Mouse (Mus musculus) CH12.LX (cell line): ENCODE measurements at regions not wholly inside any gene's neighbourhood (a gene's known extent, or its start where the extent isn't known, plus 50 kb on each side); places are given as distances from the start of the nearest gene placed in this dataset.

Experiments used
- DNase-seq: peaks from one replicate; pipeline ENCODE4 v3.0.0-alpha.2; 2013; ENCODE audit errors: extremely low read depth
- H3K27ac ChIP-seq: 2 replicates; pipeline ENCODE4 v1.5.1; 2012; ENCODE audit warnings: low read depth, mild to moderate bottlenecking, control low read depth, moderate library complexity; ENCODE audit not compliant: insufficient read depth
- H3K27me3 ChIP-seq: replicated peaks from 2 replicates; pipeline ENCODE3; 2012; ENCODE audit warnings: inconsistent platforms
- H3K36me3 ChIP-seq, 2 experiments: replicated peaks in 1 of 2; 2 replicates each; pipeline versions ENCODE3 to v1.6.1; 2012; ENCODE audit warnings: inconsistent platforms in 1 of 2, low read length in 1 of 2, mild to moderate bottlenecking in 1 of 2, mixed read lengths in 1 of 2, moderate library complexity in 1 of 2; ENCODE audit not compliant: control insufficient read depth in 1 of 2, insufficient read depth in 1 of 2
- H3K4me1 ChIP-seq, 2 experiments: 2 replicates each; pipeline ENCODE4 v1.6.1; 2012; ENCODE audit warnings: inconsistent platforms in 1 of 2, moderate library complexity in 1 of 2; ENCODE audit not compliant: insufficient read depth in 2 of 2, control insufficient read depth in 1 of 2
- H3K4me2 ChIP-seq: 2 replicates; pipeline ENCODE4 v1.6.1; 2012; ENCODE audit warnings: low read depth, mild to moderate bottlenecking, control low read depth; ENCODE audit not compliant: poor library complexity, insufficient read depth, severe bottlenecking
- H3K4me3 ChIP-seq, 3 experiments: fragments of 150-350 bp in 1 of 3; sonication (generic) in 1 of 3; replicated peaks in 1 of 3; 2 replicates each; pipeline versions ENCODE3 to v1.5.1; 2011 to 2012; ENCODE audit warnings: low read depth in 2 of 3, low read length in 2 of 3, mild to moderate bottlenecking in 2 of 3, moderate library complexity in 2 of 3, control low read depth in 1 of 3, improper control_type of control experiment in 1 of 3, inconsistent platforms in 1 of 3, mixed read lengths in 1 of 3; ENCODE audit not compliant: poor library complexity in 1 of 3
- H3K79me2 ChIP-seq: replicated peaks from 2 replicates; pipeline ENCODE4 v1.6.1; 2012; ENCODE audit warnings: mild to moderate bottlenecking, moderate library complexity; ENCODE audit not compliant: control insufficient read depth, poor library complexity, insufficient read depth, severe bottlenecking; ENCODE audit errors: extremely low read depth
- H3K9ac ChIP-seq: 2 replicates; pipeline ENCODE4 v1.6.1; 2012; ENCODE audit warnings: low read depth, mild to moderate bottlenecking, control low read depth, moderate library complexity; ENCODE audit not compliant: insufficient read depth
- H3K9me3 ChIP-seq: replicated peaks from 2 replicates; pipeline ENCODE3; 2012; ENCODE audit warnings: low read length, inconsistent platforms, mixed read lengths
- CHD1 ChIP-seq: IDR thresholded peaks from 2 replicates; pipeline ENCODE4 v1.6.1; 2012; ENCODE audit warnings: low read depth, low read length, improper control_type of control experiment, inconsistent platforms
- CHD2 ChIP-seq: IDR thresholded peaks from 2 replicates; pipeline ENCODE4 v1.6.1; 2011; ENCODE audit warnings: low read length, improper control_type of control experiment
- CTCF ChIP-seq, 2 experiments: IDR thresholded peaks in 1 of 2; conservative IDR thresholded peaks in 1 of 2; 2 replicates each; pipeline ENCODE4 v1.5.1; 2011 to 2012; ENCODE audit warnings: low read depth in 2 of 2, low read length in 2 of 2, improper control_type of control experiment in 1 of 2, inconsistent platforms in 1 of 2, mild to moderate bottlenecking in 1 of 2, moderate library complexity in 1 of 2
- E2F4 ChIP-seq: IDR thresholded peaks from 2 replicates; pipeline ENCODE4 v1.6.1; 2011; ENCODE audit warnings: low read depth, low read length, improper control_type of control experiment; ENCODE audit not compliant: insufficient replicate concordance
- ELF1 ChIP-seq: IDR thresholded peaks from 2 replicates; pipeline ENCODE4 v1.6.1; 2014; ENCODE audit warnings: low read depth, mild to moderate bottlenecking, inconsistent platforms, low read length, improper control_type of control experiment
- ETS1 ChIP-seq: conservative IDR thresholded peaks from 2 replicates; pipeline ENCODE4 v1.6.1; 2012; ENCODE audit warnings: low read depth, mild to moderate bottlenecking, inconsistent platforms, low read length, improper control_type of control experiment, moderate library complexity
- IRF4 ChIP-seq: IDR thresholded peaks from 2 replicates; pipeline ENCODE4 v1.6.1; 2014; ENCODE audit warnings: low read depth, mild to moderate bottlenecking, inconsistent platforms, low read length, improper control_type of control experiment
- KAT2A ChIP-seq: IDR thresholded peaks from 2 replicates; pipeline ENCODE4 v1.6.1; 2012; ENCODE audit warnings: low read length, improper control_type of control experiment, inconsistent platforms; ENCODE audit not compliant: insufficient replicate concordance
- MAX ChIP-seq: IDR thresholded peaks from 2 replicates; pipeline ENCODE4 v1.6.1; 2011; ENCODE audit warnings: low read length, improper control_type of control experiment
- MAZ ChIP-seq: IDR thresholded peaks from 2 replicates; pipeline ENCODE4 v1.6.1; 2012; ENCODE audit warnings: low read depth, mild to moderate bottlenecking, inconsistent platforms, low read length, improper control_type of control experiment, moderate library complexity
- MEF2A ChIP-seq: IDR thresholded peaks from 2 replicates; pipeline ENCODE4 v1.6.1; 2014; ENCODE audit warnings: low read depth, mild to moderate bottlenecking, inconsistent platforms, low read length, improper control_type of control experiment, borderline replicate concordance
- NELFE ChIP-seq: IDR thresholded peaks from 2 replicates; pipeline ENCODE4 v1.6.1; 2011; ENCODE audit warnings: low read depth, low read length, improper control_type of control experiment
- NRF1 ChIP-seq: IDR thresholded peaks from 2 replicates; pipeline ENCODE4 v1.6.1; 2014; ENCODE audit warnings: low read depth, mild to moderate bottlenecking, inconsistent platforms, low read length, improper control_type of control experiment, moderate library complexity
- PAX5 ChIP-seq: IDR thresholded peaks from 2 replicates; pipeline ENCODE4 v1.6.1; 2012; ENCODE audit warnings: low read length, inconsistent platforms, mixed read lengths
- POLR2A ChIP-seq: IDR thresholded peaks from 2 replicates; pipeline ENCODE4 v1.6.1; 2011; ENCODE audit warnings: low read depth, mild to moderate bottlenecking, improper control_type of control experiment, low read length
- POLR2AphosphoS2 ChIP-seq: IDR thresholded peaks from 2 replicates; pipeline ENCODE4 v1.6.1; 2011; ENCODE audit warnings: low read depth, low read length, improper control_type of control experiment
- RAD21 ChIP-seq: IDR thresholded peaks from 2 replicates; pipeline ENCODE4 v1.6.1; 2011; ENCODE audit warnings: low read depth, mild to moderate bottlenecking, low read length, improper control_type of control experiment, moderate library complexity
- SIN3A ChIP-seq: IDR thresholded peaks from 2 replicates; pipeline ENCODE4 v1.6.1; 2012; ENCODE audit warnings: low read length, improper control_type of control experiment, inconsistent platforms
- SMC3 ChIP-seq: IDR thresholded peaks from 2 replicates; pipeline ENCODE4 v1.6.1; 2011; ENCODE audit warnings: low read depth, low read length, improper control_type of control experiment
- TBP ChIP-seq: conservative IDR thresholded peaks from 2 replicates; pipeline ENCODE4 v1.6.1; 2011; ENCODE audit warnings: low read depth, low read length, improper control_type of control experiment
- TCF12 ChIP-seq: IDR thresholded peaks from 2 replicates; pipeline ENCODE4 v1.6.1; 2014; ENCODE audit warnings: low read depth, mild to moderate bottlenecking, inconsistent platforms, low read length, improper control_type of control experiment
- UBTF ChIP-seq: IDR thresholded peaks from 2 replicates; pipeline ENCODE4 v1.6.1; 2012; ENCODE audit warnings: low read depth, mild to moderate bottlenecking, inconsistent platforms, low read length, improper control_type of control experiment, moderate library complexity
- USF1 ChIP-seq: IDR thresholded peaks from 2 replicates; pipeline ENCODE4 v1.6.1; 2014; ENCODE audit warnings: low read depth, mild to moderate bottlenecking, inconsistent platforms, low read length, improper control_type of control experiment
- USF2 ChIP-seq: conservative IDR thresholded peaks from 2 replicates; pipeline ENCODE4 v1.6.1; 2011; ENCODE audit warnings: low read depth, low read length, improper control_type of control experiment
- ZC3H11A ChIP-seq: IDR thresholded peaks from 2 replicates; pipeline ENCODE4 v1.6.1; 2012; ENCODE audit warnings: low read depth, mild to moderate bottlenecking, inconsistent platforms, low read length, improper control_type of control experiment
- ZKSCAN1 ChIP-seq: IDR thresholded peaks from 2 replicates; pipeline ENCODE4 v1.6.1; 2012; ENCODE audit warnings: low read depth, inconsistent platforms, low read length, improper control_type of control experiment, borderline replicate concordance
- ZNF384 ChIP-seq: IDR thresholded peaks from 2 replicates; pipeline ENCODE4 v1.6.1; 2012; ENCODE audit warnings: low read depth, low read length, improper control_type of control experiment, inconsistent platforms
- dilution Hi-C: fragments of 300-500 bp; cut with MboI; formaldehyde crosslinking; loops from 2 replicates; pipeline ENCODE4 v1.14.3; 2020; ENCODE audit warnings: low sequenced_read_pairs; ENCODE audit not compliant: extremely low pct_unique_long_range_greater_than_20kb, extremely low pct_ligation_motif_present
- in situ Hi-C: fragments of 300-500 bp; cut with MboI; formaldehyde crosslinking; loops from 3 replicates; pipeline ENCODE4 v1.14.3; 2019; ENCODE audit warnings: low sequenced_read_pairs, low pct_ligation_motif_present, low pct_unique_long_range_greater_than_20kb, mixed read lengths

- H3K4me3 ChIP-seq: no peak overlapping the region
- H3K9ac ChIP-seq: no peak overlapping the region
- H3K27me3 ChIP-seq: no peaks in the 10 kb centered on the region
- TF ChIP-seq SIN3A (no peak), ZNF384 (no peak), MEF2A (no peak), NELFE (0 out of 2 replicates have a peak, but pooled peaks have one; percentile 25), TBP (no peak), ELF1 (no peak), CHD2 (peak; percentile 68), ZKSCAN1 (no peak), UBTF (no peak), E2F4 (no peak), RAD21 (peak; percentile 57), USF1 (no peak), TCF12 (peak; percentile 33; the same call in 1 of the 2 replicates), KAT2A (no peak), CHD1 (no peak), POLR2A (no peak), ZC3H11A (no peak), PAX5 (no peak), CTCF (conservative IDR thresholded peaks at IDR 0.05 in 1 of 2, IDR thresholded peaks at IDR 0.05 in 1 of 2; ENCODE audit: low read depth in 2 of 2, low read length in 2 of 2) (peak in 1 of 2 experiments; percentile 71; a peak in 2 of 4 replicates), USF2 (no peak), MAX (no peak), MAZ (0 out of 2 replicates have a peak, but pooled peaks have one; percentile 49), NRF1 (no peak), POLR2AphosphoS2 (no peak), SMC3 (peak; percentile 77), IRF4 (no peak), ETS1 (no peak)
- TF ChIP-seq, all 38 proteins: peak for 7
- Histone ChIP-seq H3K79me2 (no peaks in the 10 kb centered on the region), H3K27ac (no peak overlapping the region), H3K9me3 (peaks cover 2% of the 10 kb centered on the region), H3K4me1 (peaks cover 0 to 7% of the 10 kb centered on the region in 2 experiments; a peak in 2 of 4 replicates), H3K36me3 (no peaks in the 10 kb centered on the region), H3K4me2 (peak overlapping the region; percentile 77)
- dilution Hi-C loops (no loop called here), in situ Hi-C loops (loop anchor here (5.0 kb wide), 1 partner anchor 37 kb away; no protein-coding TSS in a partner anchor)
- DNase-seq: peak; percentile 45
Measured at GRCm38 (mm10) chr17:87530162-87530817, 83.6 kb upstream of the Calm2 start.
